Mouse (Mus musculus) lung, embryonic 15.5 days (tissue): ENCODE results near the gene Card19. TPM values are rescaled to one million over a fixed set of nuclear protein-coding genes. Genes with fewer than 3 reads are reported as not detected.
A peak's percentile ranks its signal among the peaks of the same experiment; 100 is the strongest.

ENCODE experiments used
- ATAC-seq: fragments of 200-750 bp; cut with Nextera tagmentation; 2 replicates; pipeline ENCODE4 v1.8.0; 2017; ENCODE audit warnings: moderate number of reproducible peaks, borderline replicate concordance; ENCODE audit not compliant: low FRiP score, low TSS enrichment; ENCODE audit errors: extremely low read depth
- H3K27ac ChIP-seq: fragments of 300-500 bp; sonication (generic); 2 replicates; pipeline ENCODE4 v1.5.1; 2015; ENCODE audit warnings: moderate library complexity, mild to moderate bottlenecking, inconsistent platforms
- H3K27me3 ChIP-seq: fragments of 300-500 bp; sonication (generic); 2 replicates; pipeline ENCODE4 v1.6.1; 2015; ENCODE audit warnings: inconsistent platforms
- H3K36me3 ChIP-seq: fragments of 300-500 bp; sonication (generic); 2 replicates; pipeline ENCODE4 v1.6.1; 2015; ENCODE audit warnings: inconsistent platforms
- H3K4me1 ChIP-seq: fragments of 300-500 bp; sonication (generic); 2 replicates; pipeline ENCODE4 v1.6.1; 2015; ENCODE audit warnings: inconsistent platforms
- H3K4me2 ChIP-seq: fragments of 300-500 bp; sonication (generic); 2 replicates; pipeline ENCODE4 v1.6.1; 2015; ENCODE audit warnings: inconsistent platforms, mild to moderate bottlenecking, moderate library complexity
- H3K4me3 ChIP-seq: fragments of 300-500 bp; sonication (generic); 2 replicates; pipeline ENCODE4 v1.5.1; 2015; ENCODE audit warnings: mild to moderate bottlenecking, inconsistent platforms
- H3K9ac ChIP-seq: fragments of 300-500 bp; sonication (generic); 2 replicates; pipeline ENCODE4 v1.6.1; 2015; ENCODE audit warnings: inconsistent platforms
- H3K9me3 ChIP-seq: fragments of 300-500 bp; sonication (generic); 2 replicates; pipeline ENCODE4 v1.6.1; 2016; ENCODE audit warnings: inconsistent platforms
- WGBS: fragments of 180-500 bp; shearing (Covaris S2); methylation state at CpG from one replicate; pipeline ENCODE4 v1.1.7; 2015; 5-methylcytosine and 5-hydroxymethylcytosine counted together
- polyA plus RNA-seq: library from polyadenylated mRNA; unstranded; fragments of >200 nt; fragmentation: Nextera tagmentation; extraction: Ambion mirVana; gene quantifications from 2 replicates; pipeline ENCODE4 v1.2.1, GENCODE M21; 2015

The Card19 gene
- 47.4 and 52.6 TPM in 2 replicates for polyA plus RNA-seq

GRCm38 (mm10) chr13:49215504-49216219, at the start of gene Card19:
TSS of gene Card19 (minus strand) at chr13:49216037.
- Histone ChIP-seq H3K27ac (peak within 1 kb of the TSS; percentile 81), H3K27me3 (no peaks in the 10 kb centered on the region), H3K9me3 (no peaks in the 10 kb centered on the region), H3K9ac (peak within 1 kb of the TSS; percentile 78), H3K4me2 (peak within 1 kb of the TSS; percentile 92), H3K4me1 (peaks cover 30% of the 10 kb centered on the region), H3K4me3 (peak within 1 kb of the TSS; percentile 84), H3K36me3 (no peaks in the 10 kb centered on the region)
- under 1% methylated on average over 78 of the region's 78 CpGs for WGBS
- ATAC-seq, result peak; percentile 95

- H3K36me3 ChIP-seq, result no peaks in the 10 kb centered on the region
- WGBS, result 69% methylated on average over 15 of the region's 15 CpGs
- no peak overlapping the region for H3K9ac ChIP-seq
- ATAC-seq, result no peak
- H3K27me3 ChIP-seq, result no peaks in the 10 kb centered on the region
- no peak overlapping the region for H3K4me2 ChIP-seq
- no peak overlapping the region for H3K4me3 ChIP-seq
- H3K4me1 ChIP-seq, result no peaks in the 10 kb centered on the region
- H3K9me3 ChIP-seq, result no peaks in the 10 kb centered on the region
- no peak overlapping the region for H3K27ac ChIP-seq
Observed at GRCm38 (mm10) chr13:49260036-49260722, 44.3 kb upstream of the Card19 start.

- Histone ChIP-seq H3K4me2 (no peak overlapping the region), H3K4me3 (no peak overlapping the region), H3K9me3 (no peaks in the 10 kb centered on the region), H3K27me3 (no peaks in the 10 kb centered on the region), H3K4me1 (no peaks in the 10 kb centered on the region), H3K36me3 (no peaks in the 10 kb centered on the region), H3K9ac (no peak overlapping the region), H3K27ac (no peak overlapping the region)
- no peak for ATAC-seq
- WGBS, result 58% methylated on average over 3 of the region's 3 CpGs
Observed at GRCm38 (mm10) chr13:49257819-49258313, 42.0 kb upstream of the Card19 start.

GRCm38 (mm10) chr13:49252746-49253145, 36.9 kb upstream of the Card19 start:
- Histone ChIP-seq H3K9ac (no peak overlapping the region), H3K36me3 (no peaks in the 10 kb centered on the region), H3K4me1 (peaks cover 8% of the 10 kb centered on the region), H3K27me3 (peaks cover 14% of the 10 kb centered on the region), H3K9me3 (no peaks in the 10 kb centered on the region), H3K27ac (no peak overlapping the region), H3K4me3 (no peak overlapping the region), H3K4me2 (no peak overlapping the region)
- 84% methylated on average over 13 of the region's 13 CpGs for WGBS
- ATAC-seq, result no peak

- Histone ChIP-seq H3K9me3 (no peaks in the 10 kb centered on the region), H3K9ac (no peak overlapping the region), H3K4me2 (no peak overlapping the region), H3K4me1 (peaks cover 13% of the 10 kb centered on the region), H3K36me3 (no peaks in the 10 kb centered on the region), H3K27ac (no peak overlapping the region), H3K4me3 (no peak overlapping the region), H3K27me3 (peaks cover 21% of the 10 kb centered on the region)
- 49% methylated on average over 2 of the region's 2 CpGs for WGBS
- ATAC-seq, result no peak
Observed at GRCm38 (mm10) chr13:49252113-49252512, 36.3 kb upstream of the Card19 start.

- Histone ChIP-seq H3K36me3 (no peaks in the 10 kb centered on the region), H3K9ac (no peak overlapping the region), H3K9me3 (no peaks in the 10 kb centered on the region), H3K4me2 (no peak overlapping the region), H3K27me3 (peaks cover 31% of the 10 kb centered on the region), H3K27ac (no peak overlapping the region), H3K4me1 (peaks cover 13% of the 10 kb centered on the region), H3K4me3 (no peak overlapping the region)
- 35% methylated on average over 4 of the region's 4 CpGs for WGBS
- no peak for ATAC-seq
Observed at GRCm38 (mm10) chr13:49250716-49251517, 35.1 kb upstream of the Card19 start.

- peaks cover 13% of the 10 kb centered on the region for H3K4me1 ChIP-seq
- peaks cover 31% of the 10 kb centered on the region for H3K27me3 ChIP-seq
- H3K9ac ChIP-seq, result no peak overlapping the region
- no peaks in the 10 kb centered on the region for H3K36me3 ChIP-seq
- no peaks in the 10 kb centered on the region for H3K9me3 ChIP-seq
- ATAC-seq, result no peak
- H3K27ac ChIP-seq, result no peak overlapping the region
- 64% methylated on average over 2 of the region's 2 CpGs for WGBS
- H3K4me2 ChIP-seq, result no peak overlapping the region
- no peak overlapping the region for H3K4me3 ChIP-seq
Observed at GRCm38 (mm10) chr13:49249634-49250033, 33.8 kb upstream of the Card19 start.

- Histone ChIP-seq H3K36me3 (no peaks in the 10 kb centered on the region), H3K4me3 (no peak overlapping the region), H3K27me3 (peaks cover 31% of the 10 kb centered on the region), H3K9ac (no peak overlapping the region), H3K27ac (no peak overlapping the region), H3K4me2 (no peak overlapping the region), H3K4me1 (peaks cover 13% of the 10 kb centered on the region), H3K9me3 (no peaks in the 10 kb centered on the region)
- no peak for ATAC-seq
- WGBS, result 47% methylated on average over 3 of the region's 3 CpGs
Observed at GRCm38 (mm10) chr13:49248923-49249322, 33.1 kb upstream of the Card19 start.

GRCm38 (mm10) chr13:49248467-49248862, 32.6 kb upstream of the Card19 start, which contains the start of gene Susd3:
TSS of gene Susd3 (minus strand) at chr13:49248706.
- Histone ChIP-seq H3K4me2 (peak within 1 kb of the TSS; percentile 76), H3K4me1 (peaks cover 13% of the 10 kb centered on the region), H3K36me3 (no peaks in the 10 kb centered on the region), H3K9me3 (no peaks in the 10 kb centered on the region), H3K27ac (no peak within 1 kb of the TSS), H3K4me3 (peak within 1 kb of the TSS; percentile 40), H3K9ac (peak within 1 kb of the TSS; percentile 5; the same call in 1 of the 2 replicates), H3K27me3 (peaks cover 31% of the 10 kb centered on the region)
- no peak for ATAC-seq
- 24% methylated on average over 6 of the region's 8 CpGs for WGBS

- Histone ChIP-seq H3K4me1 (peaks cover 13% of the 10 kb centered on the region), H3K4me3 (peak overlapping the region; percentile 40), H3K36me3 (no peaks in the 10 kb centered on the region), H3K27ac (no peak overlapping the region), H3K4me2 (peak overlapping the region; percentile 76), H3K9ac (peak overlapping the region; percentile 5; the same call in 1 of the 2 replicates), H3K9me3 (no peaks in the 10 kb centered on the region), H3K27me3 (peaks cover 31% of the 10 kb centered on the region)
- 2% methylated on average over 58 of the region's 58 CpGs for WGBS
- peak; percentile 47; the same call in 1 of the 2 replicates for ATAC-seq
Observed at GRCm38 (mm10) chr13:49247740-49248466, 32.1 kb upstream of the Card19 start.

- Histone ChIP-seq H3K9ac (peak overlapping the region; percentile 5; the same call in 1 of the 2 replicates), H3K27ac (no peak overlapping the region), H3K36me3 (no peaks in the 10 kb centered on the region), H3K27me3 (peaks cover 31% of the 10 kb centered on the region), H3K4me1 (peaks cover 13% of the 10 kb centered on the region), H3K4me2 (peak overlapping the region; percentile 76), H3K9me3 (no peaks in the 10 kb centered on the region), H3K4me3 (peak overlapping the region; percentile 40)
- ATAC-seq, result no peak
- 36% methylated on average over 12 of the region's 12 CpGs for WGBS
Observed at GRCm38 (mm10) chr13:49247232-49247739, 31.4 kb upstream of the Card19 start.
